ENCODE assay signal across 9 mouse cellular contexts in the genomic region with DNA sequence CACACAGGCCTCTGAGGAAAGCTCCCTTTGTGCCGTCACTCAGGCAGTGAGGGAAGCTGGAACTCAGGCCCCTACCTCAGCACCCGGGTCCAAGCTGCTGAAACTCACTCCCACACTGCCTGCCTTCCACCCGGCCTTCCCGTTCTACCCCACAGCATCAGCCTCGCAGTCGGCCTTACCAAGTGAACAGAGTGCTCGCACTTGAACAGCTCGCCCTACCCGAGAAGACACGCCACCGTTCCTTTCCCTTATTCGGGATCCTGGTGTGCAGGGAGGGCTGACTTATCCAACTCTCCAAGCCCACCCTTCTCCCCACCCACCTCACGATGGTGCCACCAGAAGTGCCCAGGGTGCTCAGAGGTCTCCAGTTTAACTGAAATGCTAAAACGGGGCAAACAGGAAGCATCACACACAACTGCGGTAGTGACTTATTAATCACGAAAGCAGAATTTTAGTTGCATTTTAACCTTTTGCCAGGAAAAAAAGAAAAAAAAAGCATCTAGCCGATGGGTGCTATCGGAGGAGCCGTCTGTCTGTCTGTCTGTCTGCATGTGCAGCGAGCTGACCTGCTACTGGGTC. TPM values are rescaled to one million over a fixed set of nuclear protein-coding genes. Genes with fewer than 3 reads are reported as not detected.
DNase-seq lines count a peak whose midpoint lies in the region; ATAC-seq and TF ChIP-seq lines count a peak whose summit lies in the region.
"Had no signal": no experiment of that assay in that cellular context is flagged by ENCODE, and none has a peak within 500 bp of the region (broad histone marks: within the 10 kb centered on the region; RNA-seq: fewer than 3 reads in every experiment).

No protein-coding gene starts in this region.

- peaks cover 71% of the 10 kb centered on the region for H3K4me1 ChIP-seq in forebrain, embryonic 10.5 days
- peaks cover 84% of the 10 kb centered on the region for H3K4me1 ChIP-seq in kidney, embryonic 15.5 days
- peaks cover 45% of the 10 kb centered on the region for H3K4me1 ChIP-seq in thymus, adult 2 months (replicated peaks; ENCODE audit: control insufficient read depth, insufficient read depth, low read length)

- H3K4me3 ChIP-seq in layer of hippocampus, adult 2 months, result no peak overlapping the region; the same call in 1 of the 2 replicates
- peak overlapping the region; percentile 11; the same call in 1 of the 2 replicates for H3K4me3 ChIP-seq in forebrain, embryonic 10.5 days
- H3K4me3 ChIP-seq in kidney, embryonic 15.5 days (replicated peaks), result peak overlapping the region; percentile 9; the same call in 1 of the 2 replicates
- peak overlapping the region; percentile 71 for H3K4me3 ChIP-seq in thymus, adult 2 months (ENCODE audit: control insufficient read depth, insufficient read depth, low read length)

- 0 out of 2 replicates have a peak, but pooled peaks cover 4% of the 10 kb centered on the region for H3K27me3 ChIP-seq in forebrain, embryonic 10.5 days (ENCODE audit: poor library complexity, severe bottlenecking)
- H3K27me3 ChIP-seq in kidney, embryonic 15.5 days, result no peaks in the 10 kb centered on the region
- H3K27me3 ChIP-seq in thymus, adult 2 months (ENCODE audit: control insufficient read depth, insufficient read depth, low read length), result no peaks in the 10 kb centered on the region

- TF ChIP-seq CTCF in layer of hippocampus, adult 2 months (conservative IDR thresholded peaks at IDR 0.05), result no peak
- no peak for TF ChIP-seq CTCF in thymus, adult 2 months (IDR thresholded peaks at IDR 0.05; ENCODE audit: borderline replicate concordance, control insufficient read depth, extremely low read depth, insufficient read depth, low read length, poor library complexity)

- DNase-seq in layer of hippocampus, adult 2 months (ENCODE audit: low spot score in 2 of 2), result no peak
- DNase-seq in layer of hippocampus, postnatal 10 days (ENCODE audit: low spot score in 2 of 2), result no peak
- no peak for DNase-seq in forebrain, embryonic 10.5 days (ENCODE audit: extremely low spot score, low spot score)
- peak; percentile 45 for DNase-seq in thymus, adult 2 months
- DNase-seq in left cerebral cortex, adult 11 months (ENCODE audit: low spot score), result no peak
- no peak for DNase-seq in right cerebral cortex, postnatal 36 days (ENCODE audit: low spot score in 2 of 2)
- no peak for DNase-seq in gastrocnemius, adult 18-20 months (ENCODE audit: low spot score)

- H3K4me2 ChIP-seq in kidney, embryonic 15.5 days, result peak overlapping the region; percentile 78

- ATAC-seq in kidney, embryonic 15.5 days (replicated peaks; ENCODE audit: low FRiP score), result no peak

- H3K9me3 ChIP-seq in forebrain, embryonic 10.5 days, result no peaks in the 10 kb centered on the region
- no peaks in the 10 kb centered on the region for H3K9me3 ChIP-seq in kidney, embryonic 15.5 days (replicated peaks)

- H3K36me3 ChIP-seq in forebrain, embryonic 10.5 days (replicated peaks), result no peaks in the 10 kb centered on the region
- H3K36me3 ChIP-seq in kidney, embryonic 15.5 days, result no peaks in the 10 kb centered on the region
- H3K36me3 ChIP-seq in thymus, adult 2 months (ENCODE audit: control insufficient read depth, insufficient read depth, low read length), result no peaks in the 10 kb centered on the region

- H3K27ac ChIP-seq in layer of hippocampus, adult 2 months, result peak overlapping the region; percentile 7; the same call in 1 of the 2 replicates
- peak overlapping the region; percentile 75 for H3K27ac ChIP-seq in forebrain, embryonic 10.5 days
- peak overlapping the region; percentile 69 for H3K27ac ChIP-seq in kidney, embryonic 15.5 days
- peak overlapping the region; percentile 88 for H3K27ac ChIP-seq in thymus, adult 2 months (ENCODE audit: control insufficient read depth, insufficient read depth, low read length)

- WGBS in forebrain, embryonic 10.5 days, result 84% methylated on average over 20 of the region's 20 CpGs
- 65% methylated on average over 20 of the region's 20 CpGs for WGBS in kidney, embryonic 15.5 days
- 2% methylated on average over 20 of the region's 20 CpGs for WGBS in thymus, adult 2 months

- no peak for TF ChIP-seq POLR2A in thymus, adult 2 months (IDR thresholded peaks at IDR 0.05; ENCODE audit: control insufficient read depth, extremely low read depth, insufficient read depth, low read length, poor library complexity)

- peak overlapping the region; percentile 1; the same call in 1 of the 2 replicates for H3K9ac ChIP-seq in kidney, embryonic 15.5 days

RNA-seq across cellular contexts. Expression of a gene that starts 2.8 kb away (rescaled TPM):
- 1 to 10 TPM; 3.3 TPM for total RNA-seq in layer of hippocampus, adult 2 months (2021)
- total RNA-seq in layer of hippocampus, postnatal 10 days (2021), result 1 to 10 TPM; 3.7 to 3.8 TPM
- 4.0 TPM in 2 replicates for polyA plus RNA-seq in forebrain, embryonic 10.5 days (2016; fragmentation: Nextera tagmentation; extraction: Ambion mirVana)
- polyA plus RNA-seq in kidney, embryonic 15.5 days (2015; fragmentation: Nextera tagmentation; extraction: Ambion mirVana), result 4.3 and 4.9 TPM in 2 replicates
- 40.7 and 41.3 TPM in 2 replicates for polyA plus RNA-seq in thymus, adult 2 months (2012; rRNA removed)
- 1 to 10 TPM; 3.2 to 4.0 TPM for total RNA-seq in gastrocnemius, adult 18-20 months (2021)

RNA-seq across cellular contexts. Expression of a gene that starts 46.3 kb away (rescaled TPM):
- 1 to 10 TPM; 1.2 to 1.3 TPM for total RNA-seq in layer of hippocampus, adult 2 months (2021)
- total RNA-seq in layer of hippocampus, postnatal 10 days (2021), result 1 to 10 TPM; 1.3 to 1.4 TPM
- polyA plus RNA-seq in forebrain, embryonic 10.5 days (2016; fragmentation: Nextera tagmentation; extraction: Ambion mirVana), result not detected in 2 replicates
- polyA plus RNA-seq in kidney, embryonic 15.5 days (2015; fragmentation: Nextera tagmentation; extraction: Ambion mirVana), result not detected in 2 replicates
- not detected in 2 replicates for polyA plus RNA-seq in thymus, adult 2 months (2012; rRNA removed)
- not detected for total RNA-seq in gastrocnemius, adult 18-20 months (2021)

RNA-seq across cellular contexts. Expression of a gene that starts 56.2 kb away (rescaled TPM):
- 1 to 10 TPM; 1.5 to 2.0 TPM for total RNA-seq in layer of hippocampus, adult 2 months (2021)
- total RNA-seq in layer of hippocampus, postnatal 10 days (2021), result 1 to 10 TPM; 1.8 TPM
- 0.21 and 0.32 TPM in 2 replicates for polyA plus RNA-seq in forebrain, embryonic 10.5 days (2016; fragmentation: Nextera tagmentation; extraction: Ambion mirVana)
- polyA plus RNA-seq in kidney, embryonic 15.5 days (2015; fragmentation: Nextera tagmentation; extraction: Ambion mirVana), result 0.19 and 0.42 TPM in 2 replicates
- polyA plus RNA-seq in thymus, adult 2 months (2012; rRNA removed), result 0.23 and 0.35 TPM in 2 replicates
- total RNA-seq in gastrocnemius, adult 18-20 months (2021), result not detected
- total RNA-seq: common myeloid progenitor, adult 5-6 weeks had no signal

Comparison
In these comparisons a context has a peak if more than half of its experiments do, and no peak if none do; other contexts are left out.
1. H3K27ac ChIP-seq: peak in every context shown above with its lines; median percentile 88 in thymus, adult 2 months; 75 in forebrain, embryonic 10.5 days; 69 in kidney, embryonic 15.5 days; 7 in layer of hippocampus, adult 2 months.